Comparison of ENCODE assay signal across 8 mouse cellular contexts in genomic region chr8:34397583-34398411, GRCm38 (mm10).
DNase-seq lines count a peak whose midpoint lies in the region; ATAC-seq and TF ChIP-seq lines count a peak whose summit lies in the region.

No protein-coding gene starts in this region.

- no peak for TF ChIP-seq CTCF in hindbrain, postnatal 0 days (IDR thresholded peaks at IDR 0.05; ENCODE audit: low read depth)

- H3K4me3 ChIP-seq in kidney, embryonic 16.5 days (ENCODE audit: low read length) = no peak overlapping the region
- no peak overlapping the region for H3K4me3 ChIP-seq in hindbrain, postnatal 0 days (ENCODE audit: low read length)
- H3K4me3 ChIP-seq in midbrain, embryonic 13.5 days (replicated peaks) = no peak overlapping the region

- H3K4me1 ChIP-seq in kidney, embryonic 16.5 days (ENCODE audit: insufficient read depth, low read length) = peaks cover 21% of the 10 kb centered on the region
- H3K4me1 ChIP-seq in hindbrain, postnatal 0 days (ENCODE audit: insufficient read depth, low read length) = peaks cover 8% of the 10 kb centered on the region; the same call in 1 of the 2 replicates
- H3K4me1 ChIP-seq in midbrain, embryonic 13.5 days (replicated peaks) = peaks cover 34% of the 10 kb centered on the region

- DNase-seq in kidney, postnatal 10 days = no peak
- peak; percentile 57 for DNase-seq in brain, embryonic 18.5 days (ENCODE audit: low read depth, low spot score)
- peak; percentile 68 for DNase-seq in hindbrain, postnatal 0 days (ENCODE audit: low spot score)
- peak; percentile 52 for DNase-seq in thymus, postnatal 25 days
- DNase-seq in kidney, adult 18-20 months = no peak
- DNase-seq in B cell, adult 2 months = no peak

- 41% methylated on average over 22 of the region's 23 CpGs for WGBS in kidney, embryonic 16.5 days
- WGBS in hindbrain, postnatal 0 days = 19% methylated on average over 22 of the region's 23 CpGs
- 15% methylated on average over 23 of the region's 23 CpGs for whole genome bisulfite sequencing in midbrain, embryonic 13.5 days

- H3K27ac ChIP-seq in kidney, embryonic 16.5 days (ENCODE audit: low read length) = 0 out of 2 replicates have a peak overlapping the region, but pooled peaks have one; percentile 41
- peak overlapping the region; percentile 56; the same call in 1 of the 2 replicates for H3K27ac ChIP-seq in hindbrain, postnatal 0 days
- H3K27ac ChIP-seq in midbrain, embryonic 13.5 days = peak overlapping the region; percentile 90

- no peaks in the 10 kb centered on the region for H3K36me3 ChIP-seq in kidney, embryonic 16.5 days (ENCODE audit: insufficient read depth, low read length)
- no peaks in the 10 kb centered on the region for H3K36me3 ChIP-seq in hindbrain, postnatal 0 days (ENCODE audit: insufficient read depth, low read length)
- H3K36me3 ChIP-seq in midbrain, embryonic 13.5 days = no peaks in the 10 kb centered on the region

- H3K27me3 ChIP-seq in kidney, embryonic 16.5 days (ENCODE audit: insufficient read depth, low read length) = no peaks in the 10 kb centered on the region
- H3K27me3 ChIP-seq in hindbrain, postnatal 0 days (ENCODE audit: insufficient read depth, low read length) = no peaks in the 10 kb centered on the region
- H3K27me3 ChIP-seq in midbrain, embryonic 13.5 days = no peaks in the 10 kb centered on the region

- no peaks in the 10 kb centered on the region; the same call in 1 of the 2 replicates for H3K9me3 ChIP-seq in kidney, embryonic 16.5 days (ENCODE audit: low read length)
- H3K9me3 ChIP-seq in hindbrain, postnatal 0 days (ENCODE audit: low read length) = no peaks in the 10 kb centered on the region
- no peaks in the 10 kb centered on the region for H3K9me3 ChIP-seq in midbrain, embryonic 13.5 days

- peak overlapping the region; percentile 26 for H3K4me2 ChIP-seq in kidney, embryonic 16.5 days (replicated peaks; ENCODE audit: low read depth, low read length)
- peak overlapping the region; percentile 23 for H3K4me2 ChIP-seq in hindbrain, postnatal 0 days (ENCODE audit: low read depth, low read length)
- peak overlapping the region; percentile 32 for H3K4me2 ChIP-seq in midbrain, embryonic 13.5 days (replicated peaks)

- H3K9ac ChIP-seq in kidney, embryonic 16.5 days (replicated peaks; ENCODE audit: low read length) = no peak overlapping the region
- H3K9ac ChIP-seq in hindbrain, postnatal 0 days (replicated peaks; ENCODE audit: low read length) = no peak overlapping the region
- 0 out of 2 replicates have a peak overlapping the region, but pooled peaks have one; percentile 42 for H3K9ac ChIP-seq in midbrain, embryonic 13.5 days (replicated peaks)

- ATAC-seq in kidney, embryonic 16.5 days (ENCODE audit: low FRiP score, low TSS enrichment) = no peak
- ATAC-seq in hindbrain, postnatal 0 days = peak; percentile 53
- peak; percentile 77 for ATAC-seq in midbrain, embryonic 13.5 days

Comparison
In these comparisons a context has a peak if more than half of its experiments do, and no peak if none do; other contexts are left out.
1. DNase-seq: peak in brain, embryonic 18.5 days (single experiment), hindbrain, postnatal 0 days (single experiment) and thymus, postnatal 25 days (single experiment); none in kidney, postnatal 10 days (single experiment), kidney, adult 18-20 months (single experiment) and B cell, adult 2 months (0 of 2).
2. Peak in every context shown above with its lines, with median percentiles within 50 percentile points of each other: H3K27ac ChIP-seq and H3K4me2 ChIP-seq.